24 mouse cellular contexts compared by ENCODE assay signal in the genomic region with DNA sequence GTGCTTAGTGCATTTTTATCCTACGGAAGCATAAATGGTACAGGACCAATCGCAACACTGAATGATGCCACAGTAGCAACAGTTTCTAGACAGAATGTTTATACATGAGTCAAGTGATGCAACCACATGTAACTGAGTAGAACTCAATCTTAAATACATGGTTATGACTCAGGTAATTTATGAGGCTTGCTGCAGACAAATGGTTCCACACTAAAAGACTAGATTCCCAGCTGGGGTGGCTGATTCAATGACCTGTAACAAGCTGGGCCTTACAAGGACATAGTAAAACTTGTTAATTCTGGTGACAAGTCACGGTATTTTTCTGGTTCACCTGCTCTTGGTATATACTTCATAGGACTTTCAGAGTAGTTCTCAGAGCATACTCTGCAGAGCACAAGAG. TPM values are rescaled to one million over a fixed set of nuclear protein-coding genes. Genes with fewer than 3 reads are reported as not detected.
DNase-seq lines count a peak whose midpoint lies in the region; TF ChIP-seq lines count a peak whose summit lies in the region.
"Had no signal": no experiment of that assay in that cellular context is flagged by ENCODE, and none has a peak within 500 bp of the region (broad histone marks: within the 10 kb centered on the region; RNA-seq: fewer than 3 reads in every experiment).

No protein-coding gene starts in this region.

- TF ChIP-seq POLR2A in myocyte (IDR thresholded peaks at IDR 0.05; ENCODE audit: insufficient read length, low read depth) = peak; percentile 36

- H3K27ac ChIP-seq in layer of hippocampus, adult 2 months = 0 out of 2 replicates have a peak overlapping the region, but pooled peaks have one; percentile 29
- H3K27ac ChIP-seq: embryonic facial prominence, embryonic 12.5 days; forebrain, embryonic 13.5 days; gastrocnemius, adult 2 months; hindbrain, embryonic 12.5 days; limb, embryonic 15.5 days; liver, embryonic 15.5 days; midbrain, embryonic 10.5 days had no signal

- peaks cover 81% of the 10 kb centered on the region for H3K36me3 ChIP-seq in myocyte (ENCODE audit: control insufficient read depth, insufficient read depth)

- H3K4me2 ChIP-seq in myocyte (ENCODE audit: low read depth) = peak overlapping the region; percentile 22
- H3K4me2 ChIP-seq: embryonic facial prominence, embryonic 12.5 days; forebrain, embryonic 13.5 days; heart, embryonic 11.5 days; hindbrain, embryonic 12.5 days; limb, embryonic 15.5 days; liver, embryonic 15.5 days had no signal

- peak; percentile 33 for DNase-seq in adrenal gland, adult 2 months
- DNase-seq in adrenal gland, adult 18-20 months (ENCODE audit: low spot score in 2 of 2) = no peak
- no peak for DNase-seq in layer of hippocampus, adult 2 months (ENCODE audit: low spot score in 2 of 2)
- DNase-seq in layer of hippocampus, postnatal 25 days (ENCODE audit: extremely low spot score in 1 of 2, low spot score in 1 of 2) = no peak
- DNase-seq in MN1 (ENCODE audit: low spot score) = peak; percentile 87
- no peak for DNase-seq in c-Kit-positive CD71-positive TER-119-positive erythroid progenitor cells, embryonic 14.5 days (ENCODE audit: low spot score)
- no peak for DNase-seq in right cerebral cortex, postnatal 4 days
- DNase-seq: adrenal gland, adult 8-10 months; cerebellum, adult 18-20 months; cerebellum, postnatal 25 days; gastrocnemius, adult 2 months; kidney, adult 11 months; left cerebral cortex, postnatal 4 days; thymus, adult 18-20 months; thymus, postnatal 36 days had no signal

- no peak overlapping the region for H3K4me3 ChIP-seq in layer of hippocampus, adult 2 months
- no peak overlapping the region for H3K4me3 ChIP-seq in myocyte
- H3K4me3 ChIP-seq: embryonic facial prominence, embryonic 12.5 days; erythroblast, embryonic 14.5 days; forebrain, embryonic 13.5 days; gastrocnemius, adult 2 months; hindbrain, embryonic 12.5 days; limb, embryonic 15.5 days; liver, embryonic 15.5 days; midbrain, embryonic 10.5 days had no signal

- H3ac ChIP-seq in myocyte (ENCODE audit: control insufficient read depth, insufficient read length) = no peak overlapping the region

- TF ChIP-seq CTCF in layer of hippocampus, adult 2 months (conservative IDR thresholded peaks at IDR 0.05) = no peak

- H3K27me3 ChIP-seq in myocyte (ENCODE audit: control insufficient read depth, insufficient read depth, insufficient read length) = no peaks in the 10 kb centered on the region
- H3K27me3 ChIP-seq: embryonic facial prominence, embryonic 12.5 days; forebrain, embryonic 13.5 days; hindbrain, embryonic 12.5 days; limb, embryonic 15.5 days; liver, embryonic 15.5 days had no signal

- H3K79me2 ChIP-seq in myocyte (ENCODE audit: control insufficient read depth, insufficient read depth) = peaks cover 41% of the 10 kb centered on the region

TF ChIP-seq in myocyte, 11 proteins besides CTCF, POLR2A, EP300 and RAD21:
- TF ChIP-seq CEBPB (IDR thresholded peaks at IDR 0.05; ENCODE audit: insufficient read depth, poor library complexity, severe bottlenecking) (peak; percentile 99), MYOG (IDR thresholded peaks at IDR 0.05; ENCODE audit: control insufficient read depth in 1 of 3, insufficient read depth in 1 of 3, insufficient read length in 2 of 3, low read depth in 2 of 3) (no peak), MAX (IDR thresholded peaks at IDR 0.05; ENCODE audit: low read depth) (no peak), POLR2AphosphoS2 (IDR thresholded peaks at IDR 0.05; ENCODE audit: insufficient read length, low read depth) (peak; percentile 74), USF1 (IDR thresholded peaks at IDR 0.05; ENCODE audit: low read depth) (no peak), E2F4 (IDR thresholded peaks at IDR 0.05; ENCODE audit: insufficient read depth) (no peak), SRF (IDR thresholded peaks at IDR 0.05; ENCODE audit: control insufficient read depth, insufficient read length, low read depth) (no peak), REST (IDR thresholded peaks at IDR 0.05; ENCODE audit: insufficient read depth, insufficient read length) (no peak), TCF12 (IDR thresholded peaks at IDR 0.05; ENCODE audit: insufficient read depth, poor library complexity, severe bottlenecking) (peak; percentile 26), MYOD1 (IDR thresholded peaks at IDR 0.05; ENCODE audit: control insufficient read depth in 1 of 3, insufficient read length in 2 of 3, low read depth in 2 of 3) (no peak)

RNA-seq across cellular contexts. Expression of gene Ptrh2, which starts 7.7 kb away (rescaled TPM):
- total RNA-seq in adrenal gland, adult 2 months (2021) = 10 to 100 TPM; 11.7 to 17.4 TPM
- polyA plus RNA-seq in adrenal gland, adult 2 months (2012; rRNA removed) = 3.0 and 6.2 TPM in 2 replicates
- total RNA-seq in adrenal gland, adult 18-20 months (2021) = 10 to 100 TPM; 12.4 to 12.7 TPM
- 10 to 100 TPM in 1 of 2 experiments, 1 to 10 TPM in 1; 9.0 to 10.1 TPM for total RNA-seq in layer of hippocampus, adult 2 months (2021)
- 1 to 10 TPM; 8.9 to 9.8 TPM for total RNA-seq in layer of hippocampus, postnatal 25 days (2021)
- 22.6 TPM for polyA plus RNA-seq in myocyte (2012; fragmentation: generic; extraction: Trizol)

RNA-seq across cellular contexts. Expression of gene Vmp1, which starts 7.8 kb away (rescaled TPM):
- 100 to 1,000 TPM; 124 to 139 TPM for total RNA-seq in adrenal gland, adult 2 months (2021)
- 12.9 and 18.3 TPM in 2 replicates for polyA plus RNA-seq in adrenal gland, adult 2 months (2012; rRNA removed)
- 100 to 1,000 TPM; 106 to 139 TPM for total RNA-seq in adrenal gland, adult 18-20 months (2021)
- total RNA-seq in layer of hippocampus, adult 2 months (2021) = 100 to 1,000 TPM; 111 to 139 TPM
- 100 to 1,000 TPM; 117 to 132 TPM for total RNA-seq in layer of hippocampus, postnatal 25 days (2021)
- polyA plus RNA-seq in myocyte (2012; fragmentation: generic; extraction: Trizol) = 169 TPM

Comparison
In these comparisons a context has a peak if more than half of its experiments do, and no peak if none do; other contexts are left out.
1. DNase-seq: peak in adrenal gland, adult 2 months (single experiment) and MN1 (single experiment); none in adrenal gland, adult 18-20 months (0 of 2), layer of hippocampus, adult 2 months (0 of 2), layer of hippocampus, postnatal 25 days (0 of 2), c-Kit-positive CD71-positive TER-119-positive erythroid progenitor cells, embryonic 14.5 days (single experiment) and right cerebral cortex, postnatal 4 days (single experiment).